Mouse (Mus musculus) urinary bladder, postnatal 36 days (tissue): ENCODE measurements around the gene Gm14412.
"Not testable (repeated sequence)": the region's sequence is repeated elsewhere in the genome, so short reads cannot be mapped to it uniquely, and the experiment has no call there.

ENCODE experiments used
- DNase-seq, 2 experiments: peaks; one replicate each; pipeline ENCODE4 v3.0.0; 2022; ENCODE audit warnings: low spot score in 2 of 2, mixed read lengths in 1 of 2

Gene Gm14412

DNA sequence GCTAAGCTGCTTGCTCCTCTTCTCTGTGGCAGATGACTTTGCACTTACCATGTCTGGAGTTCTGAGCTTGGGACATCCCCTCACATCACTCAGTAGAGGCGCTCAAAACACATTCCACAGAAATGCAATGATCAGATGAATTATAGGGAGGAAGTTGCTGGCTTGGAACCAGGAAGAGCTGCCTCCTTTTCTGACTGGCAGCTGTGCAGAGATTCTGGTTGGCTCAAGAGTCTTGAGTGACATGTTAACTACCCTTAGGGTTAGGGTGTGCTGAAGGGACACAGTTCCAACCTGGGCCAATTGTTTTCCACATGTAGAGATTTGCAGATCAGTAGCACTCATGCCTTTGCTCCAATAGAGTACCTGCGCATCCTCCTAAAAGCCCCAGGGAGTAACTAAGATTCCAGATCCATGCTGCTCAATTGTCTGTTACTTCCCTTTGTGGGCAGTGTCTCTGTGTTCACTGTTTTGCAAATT is at the start of gene Gm14412:
Gene Gm14412 (minus strand): TSS at position 51 of the 477 bp plus-strand sequence.
- DNase-seq: not testable (repeated sequence)

DNA sequence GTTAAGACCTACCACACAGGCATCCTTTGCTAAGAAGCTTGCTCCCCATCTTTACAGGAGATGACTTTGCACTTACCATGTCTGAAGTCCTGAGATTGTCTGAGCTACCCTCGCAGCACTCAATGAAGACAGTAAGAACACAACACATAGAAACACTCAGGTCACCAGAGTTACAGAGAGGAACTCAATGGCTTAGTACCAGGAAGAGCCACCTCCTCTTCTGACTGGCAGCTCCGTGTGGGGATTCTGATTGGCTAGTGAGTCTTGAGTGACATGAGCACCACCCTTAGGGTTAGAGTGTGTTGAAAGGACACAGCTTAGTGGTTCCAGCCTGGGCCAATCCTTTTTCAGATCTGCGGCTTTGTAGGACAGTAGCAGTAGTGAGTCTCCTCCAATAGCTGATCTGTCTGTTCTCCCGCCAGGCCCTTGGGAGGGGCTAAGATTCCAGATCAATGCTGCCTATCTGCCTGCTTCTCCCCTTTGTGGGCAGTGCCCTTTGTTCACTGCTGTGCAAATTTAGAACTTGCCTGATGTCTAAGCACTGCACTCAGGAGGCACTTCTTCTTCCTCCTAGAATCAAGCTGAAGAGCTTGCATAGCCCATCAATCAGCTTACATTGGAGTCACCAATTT is 5.7 kb upstream of the Gm14412 start:
- not testable (repeated sequence) for DNase-seq

DNA sequence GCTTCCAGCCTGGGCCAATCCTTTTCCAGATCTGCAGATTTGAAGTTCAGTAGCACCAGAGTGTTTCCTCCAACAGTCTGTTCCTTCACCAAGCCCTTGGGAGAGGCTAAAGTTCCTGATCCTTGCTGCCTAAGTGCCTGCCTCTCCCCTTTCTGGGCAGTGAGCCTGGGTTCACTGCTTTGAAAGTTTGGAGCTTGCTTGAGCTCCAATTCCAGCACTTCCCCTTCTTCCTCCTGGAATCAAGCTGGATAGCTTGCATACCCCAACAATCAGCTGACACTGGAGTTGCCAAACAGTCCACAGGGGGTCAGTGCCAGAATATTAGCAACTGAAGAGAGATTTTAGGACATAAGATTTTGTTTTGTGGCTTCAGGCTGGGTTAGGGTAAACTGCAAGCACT is 2.7 kb downstream of the Gm14412 start:
- DNase-seq: not testable (repeated sequence)

DNA sequence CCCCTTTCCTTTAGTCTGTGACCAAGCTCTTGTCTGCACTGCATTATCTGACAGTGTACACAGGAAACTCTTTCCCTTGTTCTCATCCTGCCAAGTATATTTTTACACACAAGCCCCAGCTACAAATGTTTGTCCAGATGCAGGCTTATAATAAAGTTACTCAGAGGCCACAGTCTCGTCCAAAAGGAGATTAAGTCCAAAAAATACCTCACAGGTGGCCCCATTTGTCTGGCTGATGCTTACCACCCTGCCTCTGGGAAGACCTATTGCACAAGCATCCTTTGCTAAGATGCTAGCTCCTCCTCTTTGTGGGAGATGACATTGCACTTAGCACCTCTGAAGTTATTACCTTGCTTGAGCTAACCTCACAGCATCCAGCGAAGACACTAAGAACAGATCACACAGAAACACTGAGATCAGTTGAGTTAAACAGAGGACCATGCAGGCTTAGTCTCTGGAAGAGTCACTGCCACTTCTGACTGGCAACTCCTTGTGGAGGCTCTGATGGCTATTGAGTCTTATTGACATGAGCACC is 3.3 kb downstream of the Gm14412 start:
- DNase-seq: not testable (repeated sequence)

DNA sequence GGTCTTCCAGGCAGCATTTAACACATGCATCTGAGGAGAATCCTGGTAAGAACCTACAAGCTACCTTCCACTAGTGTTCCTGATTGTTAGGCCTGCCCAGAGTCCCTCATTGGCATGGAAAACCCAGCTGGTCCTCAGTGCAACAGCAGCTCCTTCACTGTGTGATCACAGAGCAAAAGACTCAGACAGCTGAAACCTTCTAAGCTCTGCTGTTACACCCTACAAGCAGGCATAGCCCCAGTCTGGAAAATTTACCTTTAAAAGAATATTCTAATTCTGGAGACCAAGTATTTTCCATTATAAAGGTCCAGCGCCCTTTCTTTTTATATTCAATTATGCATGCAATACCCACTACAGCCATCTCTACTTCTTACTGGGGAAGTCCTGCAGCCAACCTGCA is 5.1 kb downstream of the Gm14412 start:
- DNase-seq: no peak

DNA sequence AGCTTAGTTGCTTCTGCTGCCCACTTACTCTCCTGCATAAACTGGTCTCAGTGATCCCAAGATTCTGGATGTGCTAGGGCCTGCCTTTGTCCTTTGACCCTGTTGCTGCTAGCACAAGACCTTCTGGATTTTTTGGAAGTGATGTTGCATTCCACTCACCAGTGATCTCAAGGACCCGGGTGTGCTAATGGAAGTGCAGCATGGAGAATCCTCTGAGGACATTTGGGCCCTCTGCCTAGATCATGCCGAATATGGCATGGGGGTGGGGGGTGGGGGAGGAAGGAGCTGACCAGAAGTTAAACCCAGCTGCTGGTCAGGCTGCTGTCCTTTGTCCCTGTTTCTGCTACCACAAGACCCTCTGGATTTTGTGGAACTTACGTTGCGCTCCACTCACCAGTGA is 14.5 kb downstream of the Gm14412 start:
- not testable (repeated sequence) for DNase-seq

DNA sequence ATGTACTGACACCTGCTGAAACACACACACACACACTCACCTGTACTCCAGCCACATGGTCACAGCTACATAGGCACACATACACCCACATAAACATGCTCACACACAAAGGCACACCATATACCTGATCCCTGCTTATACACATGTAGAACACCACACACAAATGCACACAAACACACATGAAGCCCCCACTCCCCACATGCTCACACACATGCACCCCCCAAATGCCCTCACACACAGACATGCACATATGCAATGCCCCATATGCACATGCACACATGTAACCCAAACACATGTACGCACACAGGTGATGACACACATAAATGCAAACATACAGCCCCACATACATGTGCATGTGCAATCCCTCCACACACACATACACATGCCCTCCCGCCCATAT is 19.1 kb downstream of the Gm14412 start:
- not testable (repeated sequence) for DNase-seq

DNA sequence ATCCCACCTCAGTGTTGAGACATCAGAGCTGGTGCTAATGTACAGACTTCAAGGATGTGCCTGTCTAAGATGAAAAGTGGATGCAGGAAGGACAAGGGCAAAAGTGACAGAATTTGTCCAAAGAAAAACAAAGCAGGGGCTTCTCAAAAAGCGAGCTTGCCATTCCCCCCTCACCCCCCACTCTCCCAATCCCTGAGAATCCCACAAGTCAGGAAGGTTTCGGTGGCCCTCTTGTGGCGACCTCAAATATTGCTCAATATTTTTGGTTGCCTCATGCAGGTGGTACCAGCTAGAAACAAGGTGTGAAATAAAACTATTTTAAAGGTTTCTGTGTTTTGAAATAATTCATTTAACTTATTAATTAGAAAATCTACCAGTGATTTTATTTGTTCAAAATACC is 40.4 kb downstream of the Gm14412 start:
- DNase-seq: not testable (repeated sequence)

DNA sequence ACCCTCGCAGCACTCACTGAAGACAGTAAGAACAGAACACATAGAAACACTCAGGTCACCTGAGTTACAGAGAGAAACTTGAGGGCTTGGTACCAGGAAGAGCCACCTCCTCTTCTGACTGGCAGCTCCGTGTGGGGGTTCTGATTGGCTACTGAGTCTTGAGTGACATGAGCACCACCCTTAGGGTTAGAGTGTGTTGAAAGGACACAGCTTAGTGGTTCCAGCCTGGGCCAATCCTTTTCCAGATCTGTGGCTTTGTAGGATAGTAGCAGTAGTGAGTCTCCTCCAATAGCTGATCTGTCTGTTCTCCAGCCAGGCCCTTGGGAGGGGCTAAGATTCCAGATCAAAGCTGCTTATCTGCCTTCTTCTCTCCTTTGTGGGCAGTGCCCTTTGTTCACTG is 46.4 kb downstream of the Gm14412 start:
- DNase-seq: not testable (repeated sequence)

DNA sequence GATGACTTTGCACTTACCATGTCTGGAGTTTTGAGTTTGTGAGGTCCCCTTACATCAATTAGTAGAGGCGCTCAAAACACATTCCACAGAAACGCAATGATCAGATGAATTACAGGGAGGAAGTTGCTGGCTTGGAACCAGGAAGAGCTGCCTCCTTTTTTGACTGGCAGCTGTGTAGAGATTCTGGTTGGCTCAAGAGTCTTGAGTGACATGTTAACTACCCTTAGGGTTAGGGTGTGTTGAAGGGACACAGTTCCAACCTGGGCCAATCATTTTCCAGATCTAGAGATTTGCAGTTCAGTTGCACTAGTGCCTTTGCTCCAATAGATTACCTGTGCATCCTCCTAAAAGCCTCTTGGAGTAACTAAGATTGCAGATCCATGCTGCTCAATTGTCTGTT is 51.9 kb downstream of the Gm14412 start:
- DNase-seq: not testable (repeated sequence)

DNA sequence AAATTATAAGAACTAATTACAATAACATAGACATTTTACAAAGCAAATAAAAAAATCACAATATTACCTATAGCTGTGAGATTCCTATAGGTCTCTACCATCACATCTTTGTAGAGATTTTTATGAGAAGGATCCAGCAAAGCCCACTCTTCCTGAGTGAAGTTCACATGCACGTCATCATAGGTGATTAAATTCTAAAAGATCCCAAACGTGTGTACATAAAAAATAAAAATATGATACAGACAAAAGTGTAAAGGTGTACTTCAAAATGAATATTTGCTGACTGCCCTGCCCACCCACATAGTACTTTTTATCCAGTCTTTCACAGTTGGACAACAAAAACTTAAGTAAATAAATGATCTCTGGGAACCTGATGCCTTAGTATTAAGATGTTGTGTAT is 57.2 kb downstream of the Gm14412 start, which contains the start of gene Gm14409:
Gene Gm14409 (minus strand): TSS at position 101 of the 400 bp plus-strand sequence.
- DNase-seq: not testable (repeated sequence)
